Mouse (Mus musculus): ENCODE results near the gene Mrpl49. TPM values are rescaled to one million over a fixed set of nuclear protein-coding genes. Genes with fewer than 3 reads are reported as not detected.

Mrpl49 gene
- polyA plus RNA-seq, 1 experiment = 14.8 TPM

DNA sequence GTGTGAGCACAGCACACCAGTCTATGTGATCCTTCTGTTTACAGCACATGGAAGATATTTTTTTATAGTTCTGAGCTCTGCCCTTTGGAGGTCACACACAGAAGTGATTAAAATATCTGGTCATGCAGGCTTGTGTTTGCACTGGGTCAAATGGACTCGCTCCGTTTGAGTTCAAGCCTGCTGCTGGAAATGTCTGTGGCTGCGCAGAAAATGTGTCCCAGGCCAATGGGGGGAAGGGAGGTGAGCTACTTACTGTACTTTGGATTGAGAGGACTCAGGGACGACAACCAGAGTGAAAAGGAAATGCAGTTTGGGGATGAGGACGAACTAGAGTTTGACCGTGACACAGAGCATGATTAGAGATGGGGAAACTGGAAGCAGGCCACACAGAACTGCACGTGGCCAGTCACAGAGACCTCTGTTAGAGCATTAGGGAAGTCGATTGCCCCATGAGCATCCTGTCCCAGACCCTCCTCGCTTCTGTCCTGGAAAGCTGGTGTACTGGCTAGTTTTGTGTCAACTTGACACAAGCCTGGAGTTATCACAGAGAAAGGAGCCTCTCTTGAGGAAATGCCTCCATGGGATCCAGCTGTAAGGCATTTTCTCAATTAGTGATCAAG lies 21.5 kb downstream of the Mrpl49 start:
- Histone ChIP-seq H3K4me1 (ENCODE audit: control insufficient read depth, insufficient read depth, insufficient read length, low read length) (peaks cover 31% of the 10 kb centered on the region), H3K4me3 (ENCODE audit: low read depth, low read length) (no peak overlapping the region), H3K27ac (ENCODE audit: insufficient read depth, low read depth, low read length) (peak overlapping the region; percentile 53), H3K36me3 (ENCODE audit: control insufficient read depth, insufficient read depth, low read length) (no peaks in the 10 kb centered on the region), H3K27me3 (ENCODE audit: control insufficient read depth, insufficient read depth, low read length) (no peaks in the 10 kb centered on the region)
- 26% methylated on average over 9 of the region's 9 CpGs for WGBS
- TF ChIP-seq POLR2A (IDR thresholded peaks at IDR 0.05; ENCODE audit: low read depth, low read length) (no peak), CTCF (IDR thresholded peaks at IDR 0.05; ENCODE audit: extremely low read depth, insufficient read length, insufficient replicate concordance, low read depth, low read length) (no peak)

DNA sequence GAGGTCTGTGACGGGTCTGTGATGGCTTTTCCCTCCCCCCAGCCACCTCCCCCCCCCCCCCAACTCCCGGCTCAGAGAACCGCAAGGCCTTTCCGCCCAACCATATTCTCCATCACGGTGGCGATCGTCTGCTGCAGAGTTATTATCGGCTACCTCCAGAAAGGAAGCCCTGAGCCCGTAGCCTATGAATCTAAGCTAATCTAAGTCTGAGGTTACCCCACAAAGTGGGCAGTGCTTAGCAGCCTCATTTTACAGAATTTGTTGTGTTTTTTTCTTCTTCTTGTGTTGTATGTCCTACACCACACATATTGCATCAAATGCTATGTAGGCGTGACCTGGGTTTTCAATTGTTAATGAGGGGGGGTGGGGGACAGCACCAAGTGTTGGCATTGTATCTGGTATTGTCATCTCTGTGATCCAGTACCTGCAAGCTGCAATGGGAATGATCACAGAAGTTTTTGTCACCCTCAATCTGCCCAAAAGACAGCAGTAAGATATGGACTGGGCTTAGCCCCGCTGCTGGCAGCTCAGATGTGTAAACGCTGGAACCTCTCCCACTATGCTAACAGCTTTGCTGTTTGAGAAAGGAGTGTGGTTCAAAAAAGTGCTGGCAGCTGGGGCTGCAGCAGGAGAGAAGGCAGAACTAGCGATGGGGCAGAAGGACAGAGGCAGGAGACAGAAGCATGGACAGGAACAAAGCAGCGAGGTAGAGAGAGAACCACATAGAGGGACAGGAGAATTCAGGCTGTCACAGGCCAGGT lies 26.9 kb downstream of the Mrpl49 start:
- Histone ChIP-seq H3K4me1 (ENCODE audit: control insufficient read depth, insufficient read depth, insufficient read length, low read length) (peaks cover 23% of the 10 kb centered on the region; the same call in 1 of the 2 replicates), H3K36me3 (ENCODE audit: control insufficient read depth, insufficient read depth, low read length) (no peaks in the 10 kb centered on the region), H3K27ac (ENCODE audit: insufficient read depth, low read depth, low read length) (no peak overlapping the region), H3K4me3 (ENCODE audit: low read depth, low read length) (no peak overlapping the region), H3K27me3 (ENCODE audit: control insufficient read depth, insufficient read depth, low read length) (no peaks in the 10 kb centered on the region)
- 72% methylated on average over 14 of the region's 14 CpGs for WGBS
- TF ChIP-seq POLR2A (IDR thresholded peaks at IDR 0.05; ENCODE audit: low read depth, low read length) = no peak

DNA sequence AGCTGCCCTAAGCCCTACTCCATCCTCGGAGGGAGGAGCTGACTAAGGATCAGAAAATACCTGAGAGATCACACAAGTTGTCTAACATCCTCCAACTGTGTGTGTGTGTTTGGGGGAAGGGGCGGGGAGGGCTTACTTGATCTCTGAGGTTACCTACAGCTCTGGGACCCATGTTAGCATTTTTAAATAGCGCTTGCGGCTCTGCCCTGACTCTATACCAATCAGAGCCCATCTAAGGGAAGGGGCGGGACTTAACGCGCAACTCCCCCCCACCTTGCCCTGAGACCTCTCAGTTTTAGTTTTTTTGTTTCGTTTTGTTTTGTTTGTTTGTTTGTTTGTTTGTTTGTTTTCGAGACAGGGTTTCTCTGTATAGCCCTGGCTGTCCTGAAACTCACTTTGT lies 28.2 kb downstream of the Mrpl49 start:
- TF ChIP-seq POLR2A (IDR thresholded peaks at IDR 0.05; ENCODE audit: low read depth, low read length) (no peak), CTCF (IDR thresholded peaks at IDR 0.05; ENCODE audit: extremely low read depth, insufficient read length, insufficient replicate concordance, low read depth, low read length) (no peak)
- WGBS = 78% methylated on average over 9 of the region's 9 CpGs
- Histone ChIP-seq H3K27ac (ENCODE audit: insufficient read depth, low read depth, low read length) (peak overlapping the region; percentile 71), H3K4me3 (ENCODE audit: low read depth, low read length) (no peak overlapping the region), H3K36me3 (ENCODE audit: control insufficient read depth, insufficient read depth, low read length) (no peaks in the 10 kb centered on the region), H3K4me1 (ENCODE audit: control insufficient read depth, insufficient read depth, insufficient read length, low read length) (peaks cover 21% of the 10 kb centered on the region; the same call in 1 of the 2 replicates), H3K27me3 (ENCODE audit: control insufficient read depth, insufficient read depth, low read length) (no peaks in the 10 kb centered on the region)

DNA sequence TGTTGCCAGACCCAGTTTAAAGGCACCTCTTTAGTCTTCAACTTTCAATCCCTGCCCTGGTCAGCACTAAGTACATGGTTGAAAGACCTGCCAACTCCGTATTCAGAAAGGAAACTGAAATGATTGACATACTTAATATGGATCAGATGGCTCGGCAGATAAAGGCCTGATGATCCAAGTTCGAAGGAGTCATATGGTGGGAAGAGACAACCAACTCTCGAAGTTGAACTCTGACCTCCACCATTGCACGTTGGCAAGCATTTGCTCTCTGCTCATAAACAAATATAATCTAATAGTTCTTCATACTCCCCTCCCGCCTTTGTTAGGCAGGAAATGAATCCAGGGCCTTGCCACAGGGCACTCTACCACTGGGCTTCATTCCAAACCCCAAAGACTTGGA lies 28.6 kb downstream of the Mrpl49 start:
- no peaks in the 10 kb centered on the region for H3K27me3 ChIP-seq (ENCODE audit: control insufficient read depth, insufficient read depth, low read length)
- H3K4me1 ChIP-seq (ENCODE audit: control insufficient read depth, insufficient read depth, insufficient read length, low read length) = peaks cover 21% of the 10 kb centered on the region; the same call in 1 of the 2 replicates
- TF ChIP-seq POLR2A (IDR thresholded peaks at IDR 0.05; ENCODE audit: low read depth, low read length) (no peak), CTCF (IDR thresholded peaks at IDR 0.05; ENCODE audit: extremely low read depth, insufficient read length, insufficient replicate concordance, low read depth, low read length) (no peak)
- 13% methylated on average over 6 of the region's 6 CpGs for WGBS
- no peaks in the 10 kb centered on the region for H3K36me3 ChIP-seq (ENCODE audit: control insufficient read depth, insufficient read depth, low read length)
- H3K27ac ChIP-seq (ENCODE audit: insufficient read depth, low read depth, low read length) = peak overlapping the region; percentile 71
- H3K4me3 ChIP-seq (ENCODE audit: low read depth, low read length) = no peak overlapping the region

DNA sequence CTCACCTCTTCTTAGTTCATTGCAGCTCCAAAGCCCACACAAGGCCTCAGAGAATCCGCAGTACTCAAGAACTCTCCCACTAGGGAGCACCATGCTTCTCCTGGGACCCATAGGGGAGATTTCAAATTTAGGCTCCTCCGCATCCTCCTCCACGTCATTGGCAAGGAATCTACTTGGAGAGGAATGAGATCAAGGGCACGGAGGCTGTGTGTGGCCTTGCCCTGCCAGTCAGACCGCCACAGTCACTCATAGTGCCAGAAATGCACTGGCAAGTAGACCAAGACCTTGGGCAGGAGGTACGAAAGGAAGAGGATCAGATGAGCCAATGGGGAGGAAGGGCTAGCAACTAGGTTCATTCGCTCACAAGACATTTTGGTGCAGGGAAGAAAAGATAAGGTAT lies 33.7 kb downstream of the Mrpl49 start:
- TF ChIP-seq POLR2A (IDR thresholded peaks at IDR 0.05; ENCODE audit: low read depth, low read length) (no peak), CTCF (IDR thresholded peaks at IDR 0.05; ENCODE audit: extremely low read depth, insufficient read length, insufficient replicate concordance, low read depth, low read length) (no peak)
- WGBS = 87% methylated on average over 7 of the region's 7 CpGs
- no peak overlapping the region for H3K4me3 ChIP-seq (ENCODE audit: low read depth, low read length)
- H3K36me3 ChIP-seq (ENCODE audit: control insufficient read depth, insufficient read depth, low read length) = no peaks in the 10 kb centered on the region
- peaks cover 18% of the 10 kb centered on the region for H3K4me1 ChIP-seq (ENCODE audit: control insufficient read depth, insufficient read depth, insufficient read length, low read length)
- H3K27me3 ChIP-seq (ENCODE audit: control insufficient read depth, insufficient read depth, low read length) = no peaks in the 10 kb centered on the region
- H3K27ac ChIP-seq (ENCODE audit: insufficient read depth, low read depth, low read length) = no peak overlapping the region

DNA sequence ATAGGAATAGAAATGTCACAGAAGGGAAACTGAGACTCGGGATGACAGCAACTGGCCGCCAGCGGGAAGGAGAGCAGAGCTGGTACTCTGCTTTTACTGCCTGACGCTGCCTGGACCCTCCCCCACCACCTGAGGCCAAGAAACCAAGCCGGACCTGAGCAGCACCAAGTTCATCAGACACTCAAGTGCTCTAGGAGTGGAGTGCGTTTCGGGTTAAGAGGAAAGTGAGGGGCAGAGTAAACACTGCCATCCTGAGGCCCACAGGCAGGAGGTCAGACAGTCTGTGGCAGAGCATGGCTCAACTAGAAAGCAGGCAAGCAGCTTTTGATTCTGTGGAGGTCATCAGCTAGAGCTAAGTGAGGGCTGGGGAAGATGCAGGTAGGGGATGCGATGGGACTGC lies 34.5 kb downstream of the Mrpl49 start:
- no peaks in the 10 kb centered on the region for H3K27me3 ChIP-seq (ENCODE audit: control insufficient read depth, insufficient read depth, low read length)
- TF ChIP-seq POLR2A (IDR thresholded peaks at IDR 0.05; ENCODE audit: low read depth, low read length) = no peak
- no peak for TF ChIP-seq CTCF (IDR thresholded peaks at IDR 0.05; ENCODE audit: extremely low read depth, insufficient read length, insufficient replicate concordance, low read depth, low read length)
- no peak overlapping the region for H3K27ac ChIP-seq (ENCODE audit: insufficient read depth, low read depth, low read length)
- WGBS = 86% methylated on average over 8 of the region's 8 CpGs
- H3K36me3 ChIP-seq (ENCODE audit: control insufficient read depth, insufficient read depth, low read length) = no peaks in the 10 kb centered on the region
- H3K4me1 ChIP-seq (ENCODE audit: control insufficient read depth, insufficient read depth, insufficient read length, low read length) = peaks cover 17% of the 10 kb centered on the region
- H3K4me3 ChIP-seq (ENCODE audit: low read depth, low read length) = no peak overlapping the region

DNA sequence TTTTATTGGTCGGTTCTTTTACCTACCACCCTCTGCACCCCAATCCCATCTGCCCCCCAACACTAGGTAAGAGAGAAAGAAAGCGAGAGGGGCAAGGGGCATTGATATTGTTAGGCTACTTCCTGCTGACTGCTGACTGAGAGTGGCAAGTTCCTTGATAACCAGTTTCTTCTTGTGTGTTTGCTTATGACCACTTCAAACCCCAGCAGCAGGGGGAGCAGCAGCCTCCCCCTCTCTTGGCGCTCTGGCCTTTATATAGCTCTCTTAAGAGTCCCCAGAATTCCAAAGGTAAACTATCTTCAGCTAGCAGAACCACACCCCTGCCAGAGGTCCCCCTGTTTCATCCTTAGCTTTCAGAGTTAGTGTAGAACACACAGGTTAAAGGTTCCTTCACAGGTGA lies 37.3 kb downstream of the Mrpl49 start:
- Histone ChIP-seq H3K4me1 (ENCODE audit: control insufficient read depth, insufficient read depth, insufficient read length, low read length) (peaks cover 21% of the 10 kb centered on the region), H3K27me3 (ENCODE audit: control insufficient read depth, insufficient read depth, low read length) (no peaks in the 10 kb centered on the region), H3K4me3 (ENCODE audit: low read depth, low read length) (no peak overlapping the region), H3K36me3 (ENCODE audit: control insufficient read depth, insufficient read depth, low read length) (no peaks in the 10 kb centered on the region), H3K27ac (ENCODE audit: insufficient read depth, low read depth, low read length) (peak overlapping the region; percentile 60)
- WGBS = 20% methylated on average over 3 of the region's 3 CpGs
- TF ChIP-seq POLR2A (IDR thresholded peaks at IDR 0.05; ENCODE audit: low read depth, low read length) = no peak

Data from small intestine, adult 2 months (tissue).